Mouse (Mus musculus) liver, embryonic 11.5 days (tissue): ENCODE results near the gene Rfc4. TPM values are rescaled to one million over a fixed set of nuclear protein-coding genes. Genes with fewer than 3 reads are reported as not detected.

ENCODE experiments used
- ATAC-seq: fragments of 200-750 bp; cut with Nextera tagmentation; replicated peaks from 2 replicates; pipeline ENCODE4 v1.8.0; 2017; ENCODE audit warnings: moderate number of reproducible peaks, mild to moderate bottlenecking, moderate TSS enrichment, moderate library complexity; ENCODE audit not compliant: low FRiP score
- DNase-seq: peaks from one replicate; pipeline ENCODE4 v3.0.0-alpha.2; 2017; ENCODE audit warnings: low spot score
- H3K27ac ChIP-seq: fragments of 300-500 bp; sonication (generic); 2 replicates; pipeline ENCODE4 v1.5.1; 2014; ENCODE audit warnings: mild to moderate bottlenecking, low read depth, low read length, control low read depth
- H3K27me3 ChIP-seq: fragments of 300-500 bp; sonication (generic); replicated peaks from 2 replicates; pipeline ENCODE4 v1.6.1; 2014; ENCODE audit warnings: low read length, mixed read lengths; ENCODE audit not compliant: control insufficient read depth, insufficient read depth
- H3K36me3 ChIP-seq: fragments of 300-500 bp; sonication (generic); 2 replicates; pipeline ENCODE4 v1.6.1; 2014; ENCODE audit warnings: mild to moderate bottlenecking, low read length, moderate library complexity, mixed read lengths; ENCODE audit not compliant: control insufficient read depth, insufficient read depth
- H3K4me1 ChIP-seq: fragments of 300-500 bp; sonication (generic); replicated peaks from 2 replicates; pipeline ENCODE4 v1.6.1; 2014; ENCODE audit warnings: low read length, mixed read lengths; ENCODE audit not compliant: control insufficient read depth, insufficient read depth
- H3K4me2 ChIP-seq: fragments of 300-500 bp; sonication (generic); 2 replicates; pipeline ENCODE4 v1.6.1; 2014; ENCODE audit warnings: mild to moderate bottlenecking, control low read depth, moderate library complexity
- H3K4me3 ChIP-seq: fragments of 300-500 bp; sonication (generic); 2 replicates; pipeline ENCODE4 v1.5.1; 2014; ENCODE audit warnings: low read depth, low read length, control low read depth
- H3K9ac ChIP-seq: fragments of 300-500 bp; sonication (generic); 2 replicates; pipeline ENCODE4 v1.6.1; 2014; ENCODE audit warnings: low read depth, low read length, control low read depth
- H3K9me3 ChIP-seq: fragments of 300-500 bp; sonication (generic); 2 replicates; pipeline ENCODE4 v1.6.1; 2016; ENCODE audit warnings: low read length, inconsistent platforms, mixed read lengths; ENCODE audit not compliant: control insufficient read depth
- WGBS: fragments of 180-500 bp; shearing (Covaris S2); extraction: QIAGEN DNeasy Blood & Tissue Kit; methylation state at CpG from one replicate; pipeline ENCODE4 v1.1.7; 2014; 5-methylcytosine and 5-hydroxymethylcytosine counted together
- polyA plus RNA-seq: library from polyadenylated mRNA; unstranded; fragments of >200 nt; fragmentation: Nextera tagmentation; extraction: Ambion mirVana; gene quantifications from 2 replicates; pipeline ENCODE4 v1.2.1, GENCODE M21; 2014

Rfc4 gene
- polyA plus RNA-seq, 1 experiment from 2014 or later, result 204 TPM

GRCm38 (mm10) chr16:23146280-23146679, 18.7 kb upstream of the Rfc4 start, which contains the start of gene Adipoq:
Gene Adipoq (plus strand): TSS chr16:23146536.
- Histone ChIP-seq H3K9ac (no peak within 1 kb of the TSS), H3K4me2 (no peak within 1 kb of the TSS), H3K4me3 (no peak within 1 kb of the TSS), H3K27me3 (no peaks in the 10 kb centered on the region), H3K36me3 (no peaks in the 10 kb centered on the region), H3K9me3 (no peaks in the 10 kb centered on the region), H3K4me1 (no peaks in the 10 kb centered on the region), H3K27ac (no peak within 1 kb of the TSS)
- DNase-seq (no peak), ATAC-seq (no peak)
- 78% methylated on average over 3 of the region's 3 CpGs for WGBS

- Histone ChIP-seq H3K9me3 (no peaks in the 10 kb centered on the region), H3K9ac (no peak overlapping the region), H3K4me1 (no peaks in the 10 kb centered on the region), H3K36me3 (no peaks in the 10 kb centered on the region), H3K4me3 (no peak overlapping the region), H3K27me3 (no peaks in the 10 kb centered on the region), H3K4me2 (no peak overlapping the region), H3K27ac (no peak overlapping the region)
- WGBS, result 76% methylated on average over 5 of the region's 5 CpGs
- ATAC-seq, result no peak
- no peak for DNase-seq
Measured at GRCm38 (mm10) chr16:23145211-23145610, 17.7 kb upstream of the Rfc4 start.

GRCm38 (mm10) chr16:23144326-23144725, 16.8 kb upstream of the Rfc4 start:
- 63% methylated on average over 7 of the region's 7 CpGs for WGBS
- ATAC-seq (no peak), DNase-seq (no peak)
- H3K9ac ChIP-seq, result no peak overlapping the region
- no peaks in the 10 kb centered on the region for H3K4me1 ChIP-seq
- no peaks in the 10 kb centered on the region for H3K9me3 ChIP-seq
- H3K27me3 ChIP-seq, result no peaks in the 10 kb centered on the region
- no peak overlapping the region for H3K27ac ChIP-seq
- no peaks in the 10 kb centered on the region for H3K36me3 ChIP-seq
- no peak overlapping the region for H3K4me2 ChIP-seq
- no peak overlapping the region for H3K4me3 ChIP-seq

GRCm38 (mm10) chr16:23140911-23141310, 13.4 kb upstream of the Rfc4 start:
- no peak for ATAC-seq

GRCm38 (mm10) chr16:23136406-23136970, 9.0 kb upstream of the Rfc4 start:
- ATAC-seq, result no peak
- Histone ChIP-seq H3K4me3 (no peak overlapping the region), H3K36me3 (no peaks in the 10 kb centered on the region), H3K27ac (no peak overlapping the region), H3K27me3 (no peaks in the 10 kb centered on the region), H3K9ac (no peak overlapping the region), H3K4me2 (no peak overlapping the region), H3K9me3 (no peaks in the 10 kb centered on the region), H3K4me1 (no peaks in the 10 kb centered on the region)
- 56% methylated on average over 4 of the region's 4 CpGs for WGBS
- no peak for DNase-seq

More at GRCm38 (mm10) chr16:23140911-23141310, 13.4 kb upstream of the Rfc4 start:
- Histone ChIP-seq H3K4me3 (no peak overlapping the region), H3K36me3 (no peaks in the 10 kb centered on the region), H3K4me1 (no peaks in the 10 kb centered on the region), H3K9ac (no peak overlapping the region), H3K9me3 (no peaks in the 10 kb centered on the region), H3K27me3 (no peaks in the 10 kb centered on the region), H3K27ac (no peak overlapping the region), H3K4me2 (no peak overlapping the region)
- 96% methylated on average over 3 of the region's 3 CpGs for WGBS
- DNase-seq, result no peak

- ATAC-seq (no peak), DNase-seq (no peak)
- Histone ChIP-seq H3K36me3 (no peaks in the 10 kb centered on the region), H3K4me3 (no peak overlapping the region), H3K4me2 (no peak overlapping the region), H3K27me3 (no peaks in the 10 kb centered on the region), H3K9ac (no peak overlapping the region), H3K4me1 (no peaks in the 10 kb centered on the region), H3K9me3 (no peaks in the 10 kb centered on the region), H3K27ac (no peak overlapping the region)
- WGBS, result 24% methylated on average over 11 of the region's 11 CpGs
Measured at GRCm38 (mm10) chr16:23135421-23136149, 8.0 kb upstream of the Rfc4 start.

- Histone ChIP-seq H3K9ac (no peak overlapping the region), H3K27ac (no peak overlapping the region), H3K9me3 (no peaks in the 10 kb centered on the region), H3K27me3 (no peaks in the 10 kb centered on the region), H3K4me2 (no peak overlapping the region), H3K4me1 (peaks cover 6% of the 10 kb centered on the region), H3K36me3 (no peaks in the 10 kb centered on the region), H3K4me3 (no peak overlapping the region)
- DNase-seq (no peak), ATAC-seq (no peak)
- 89% methylated on average over 1 of the region's 1 CpGs for WGBS
Measured at GRCm38 (mm10) chr16:23132336-23132735, 4.8 kb upstream of the Rfc4 start.

- Histone ChIP-seq H3K9ac (no peak overlapping the region), H3K36me3 (no peaks in the 10 kb centered on the region), H3K4me1 (peaks cover 12% of the 10 kb centered on the region), H3K27ac (no peak overlapping the region), H3K4me2 (no peak overlapping the region), H3K4me3 (no peak overlapping the region), H3K9me3 (no peaks in the 10 kb centered on the region), H3K27me3 (no peaks in the 10 kb centered on the region)
- no peak for DNase-seq
- WGBS, result 90% methylated on average over 3 of the region's 3 CpGs
- ATAC-seq, result no peak
Measured at GRCm38 (mm10) chr16:23130303-23130702, 2.8 kb upstream of the Rfc4 start.

- ATAC-seq (peak; percentile 51; the same call in 1 of the 2 replicates), DNase-seq (no peak)
- Histone ChIP-seq H3K36me3 (peaks cover 9% of the 10 kb centered on the region), H3K27me3 (no peaks in the 10 kb centered on the region), H3K27ac (peak overlapping the region; percentile 95), H3K4me1 (peaks cover 12% of the 10 kb centered on the region), H3K4me3 (peak overlapping the region; percentile 68), H3K4me2 (peak overlapping the region; percentile 87), H3K9ac (peak overlapping the region; percentile 86), H3K9me3 (no peaks in the 10 kb centered on the region)
- 0% methylated on average over 4 of the region's 4 CpGs for WGBS
Measured at GRCm38 (mm10) chr16:23127311-23127672, 245 bp downstream of the Rfc4 start.
